Mouse (Mus musculus): Measurements from ENCODE around the gene Ermard. TPM values are rescaled to one million over a fixed set of nuclear protein-coding genes. Genes with fewer than 3 reads are reported as not detected.

Ermard gene
- polyA plus RNA-seq, 1 experiment from 2014 or later: 94.3 TPM

DNA sequence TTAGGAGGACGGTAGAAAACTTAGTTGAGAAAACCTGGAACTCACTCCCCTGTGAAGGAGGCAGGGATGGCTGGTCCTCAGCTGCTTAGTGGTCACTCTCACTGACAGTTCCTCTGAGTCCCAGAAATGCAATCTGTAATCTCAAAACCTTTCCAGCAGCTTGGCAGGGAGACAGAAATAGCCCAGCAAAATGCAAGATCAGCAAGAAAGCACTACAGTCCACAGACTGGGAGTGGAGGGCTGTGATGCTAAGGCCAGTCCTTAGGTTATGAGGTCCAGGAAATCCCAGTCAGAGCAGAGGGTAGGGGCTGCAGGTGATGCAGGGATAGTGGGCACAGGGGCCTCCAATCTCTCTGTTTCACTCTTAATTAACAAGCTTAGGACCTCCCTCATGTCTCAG is 25.9 kb downstream of the Ermard start:
- 53% methylated on average over 1 of the region's 1 CpGs for WGBS
- H3K4me3 ChIP-seq: no peak overlapping the region
- H3K4me1 ChIP-seq: peaks cover 12% of the 10 kb centered on the region
- 0 out of 2 replicates have a peak overlapping the region, but pooled peaks have one; percentile 18 for H3K9ac ChIP-seq
- no peak for ATAC-seq
- H3K4me2 ChIP-seq: no peak overlapping the region
- peaks cover 19% of the 10 kb centered on the region for H3K36me3 ChIP-seq (ENCODE audit: poor library complexity, severe bottlenecking)
- no peaks in the 10 kb centered on the region for H3K27me3 ChIP-seq
- no peaks in the 10 kb centered on the region for H3K9me3 ChIP-seq (replicated peaks)
- H3K27ac ChIP-seq: peak overlapping the region; percentile 31; the same call in 1 of the 2 replicates

DNA sequence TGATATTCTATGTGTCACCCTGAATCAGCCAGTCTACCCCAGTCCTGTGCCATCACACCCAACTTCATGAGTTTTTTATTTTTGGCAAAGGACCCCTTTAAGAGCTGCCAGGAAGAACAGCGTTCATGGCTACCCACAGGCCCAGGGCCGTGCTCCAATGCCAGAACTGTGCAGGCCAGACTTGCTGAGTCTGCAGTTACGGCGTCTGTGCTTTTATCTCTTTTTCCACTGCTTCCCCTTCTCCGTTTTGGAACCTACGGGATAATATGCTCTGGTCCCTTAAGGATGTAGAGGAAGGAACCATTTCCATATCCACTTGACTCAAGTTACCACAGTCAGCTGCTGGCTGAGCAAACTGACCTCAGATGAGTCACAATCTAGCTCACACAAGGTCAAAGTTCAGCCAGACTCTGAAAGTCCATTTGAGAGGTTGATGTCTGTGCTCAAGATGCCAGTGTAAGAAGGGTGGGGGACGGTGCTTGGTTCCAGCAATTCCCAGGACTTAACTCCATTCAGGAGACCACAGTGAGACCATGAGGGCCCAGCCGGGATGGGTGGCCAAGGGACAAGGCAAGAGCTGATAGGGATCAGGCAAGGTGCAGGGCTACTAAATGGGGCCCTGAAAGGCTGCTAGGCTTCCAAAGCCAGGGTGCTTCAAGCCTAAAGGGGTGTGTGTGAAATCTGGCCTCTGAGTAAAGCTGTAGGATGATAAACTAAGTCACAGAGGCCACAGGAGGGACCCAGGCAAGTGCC is 27.2 kb downstream of the Ermard start:
- H3K27ac ChIP-seq: no peak overlapping the region
- H3K4me1 ChIP-seq: peaks cover 12% of the 10 kb centered on the region
- no peak overlapping the region for H3K4me2 ChIP-seq
- no peak for ATAC-seq
- peaks cover 6% of the 10 kb centered on the region; the same call in 1 of the 2 replicates for H3K36me3 ChIP-seq (ENCODE audit: poor library complexity, severe bottlenecking)
- H3K27me3 ChIP-seq: no peaks in the 10 kb centered on the region
- no peak overlapping the region for H3K4me3 ChIP-seq
- no peak overlapping the region for H3K9ac ChIP-seq
- H3K9me3 ChIP-seq (replicated peaks): no peaks in the 10 kb centered on the region
- WGBS: 83% methylated on average over 8 of the region's 8 CpGs

DNA sequence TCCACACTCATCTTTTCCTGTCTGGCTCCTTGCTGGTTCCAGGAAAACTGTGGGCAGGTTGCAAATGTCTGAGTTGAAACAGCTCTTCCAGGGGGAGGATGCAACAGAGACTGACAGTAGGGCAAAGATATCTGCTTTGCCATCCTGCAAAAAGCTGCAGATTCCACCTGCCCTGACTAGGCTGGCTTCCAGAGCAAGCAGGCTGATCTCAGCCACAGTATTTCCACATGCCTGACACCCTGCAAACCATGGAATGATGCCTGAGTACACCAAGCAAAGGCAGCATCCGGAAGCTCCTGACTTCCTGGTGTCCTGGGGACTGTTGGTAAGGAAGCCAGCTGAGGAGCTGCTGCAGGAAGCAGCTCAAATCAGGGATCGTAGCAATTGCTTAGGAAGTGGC is 28.1 kb downstream of the Ermard start:
- no peak for ATAC-seq
- peaks cover 4% of the 10 kb centered on the region; the same call in 1 of the 2 replicates for H3K36me3 ChIP-seq (ENCODE audit: poor library complexity, severe bottlenecking)
- peaks cover 12% of the 10 kb centered on the region for H3K4me1 ChIP-seq
- H3K27me3 ChIP-seq: no peaks in the 10 kb centered on the region
- no peaks in the 10 kb centered on the region for H3K9me3 ChIP-seq (replicated peaks)
- no peak overlapping the region for H3K27ac ChIP-seq
- H3K4me3 ChIP-seq: no peak overlapping the region
- H3K4me2 ChIP-seq: no peak overlapping the region
- no peak overlapping the region for H3K9ac ChIP-seq
- WGBS: 83% methylated on average over 2 of the region's 2 CpGs

DNA sequence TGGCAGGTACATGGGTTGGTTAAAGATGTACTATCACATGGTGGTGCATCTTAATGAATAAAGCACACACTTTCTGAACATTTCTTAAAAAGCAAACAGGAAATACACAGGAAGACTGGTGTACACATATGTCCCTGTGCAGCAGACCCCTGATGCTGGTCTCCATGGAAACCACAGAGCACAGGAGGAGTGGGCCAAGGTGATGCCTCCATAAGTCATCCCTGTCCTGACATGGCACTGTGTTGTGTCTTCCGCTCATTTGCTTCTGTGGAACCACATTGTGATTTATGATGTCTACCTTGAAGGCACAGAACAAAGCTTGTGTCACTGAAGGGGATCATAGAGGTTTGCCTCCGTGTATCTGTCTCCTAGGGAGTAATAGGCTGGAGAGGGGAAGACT is 31.2 kb downstream of the Ermard start:
- ATAC-seq: no peak
- H3K9ac ChIP-seq: no peak overlapping the region
- H3K36me3 ChIP-seq (ENCODE audit: poor library complexity, severe bottlenecking): no peaks in the 10 kb centered on the region
- H3K27ac ChIP-seq: no peak overlapping the region
- no peaks in the 10 kb centered on the region for H3K27me3 ChIP-seq
- H3K4me1 ChIP-seq: peaks cover 5% of the 10 kb centered on the region; the same call in 1 of the 2 replicates
- no peak overlapping the region for H3K4me2 ChIP-seq
- 81% methylated on average over 2 of the region's 2 CpGs for WGBS
- H3K4me3 ChIP-seq: no peak overlapping the region
- no peaks in the 10 kb centered on the region for H3K9me3 ChIP-seq (replicated peaks)

DNA sequence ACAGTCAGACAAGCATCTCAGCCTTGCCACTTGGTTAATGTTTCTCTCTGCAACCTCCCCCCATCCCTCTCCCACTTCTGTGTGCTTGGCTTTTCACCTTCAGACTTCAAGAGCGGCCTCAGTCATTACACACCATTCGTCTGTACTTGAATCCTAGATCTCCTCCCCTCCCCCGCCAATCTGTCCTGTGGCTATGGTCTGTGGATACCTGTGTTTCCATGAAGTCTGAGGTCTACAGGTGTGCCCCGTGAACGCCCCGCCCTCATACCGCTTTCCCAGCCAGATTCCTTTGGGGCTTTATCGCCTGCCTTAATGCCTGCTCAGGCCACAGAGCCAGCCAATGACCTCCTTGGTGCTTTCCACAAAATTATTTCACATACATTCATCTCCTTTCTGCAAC is 34.0 kb downstream of the Ermard start:
- Histone ChIP-seq H3K36me3 (ENCODE audit: poor library complexity, severe bottlenecking) (no peaks in the 10 kb centered on the region), H3K4me1 (no peaks in the 10 kb centered on the region), H3K9me3 (replicated peaks) (no peaks in the 10 kb centered on the region), H3K4me3 (no peak overlapping the region), H3K9ac (no peak overlapping the region), H3K27ac (no peak overlapping the region), H3K4me2 (no peak overlapping the region), H3K27me3 (no peaks in the 10 kb centered on the region)
- 76% methylated on average over 8 of the region's 8 CpGs for WGBS
- no peak for ATAC-seq

DNA sequence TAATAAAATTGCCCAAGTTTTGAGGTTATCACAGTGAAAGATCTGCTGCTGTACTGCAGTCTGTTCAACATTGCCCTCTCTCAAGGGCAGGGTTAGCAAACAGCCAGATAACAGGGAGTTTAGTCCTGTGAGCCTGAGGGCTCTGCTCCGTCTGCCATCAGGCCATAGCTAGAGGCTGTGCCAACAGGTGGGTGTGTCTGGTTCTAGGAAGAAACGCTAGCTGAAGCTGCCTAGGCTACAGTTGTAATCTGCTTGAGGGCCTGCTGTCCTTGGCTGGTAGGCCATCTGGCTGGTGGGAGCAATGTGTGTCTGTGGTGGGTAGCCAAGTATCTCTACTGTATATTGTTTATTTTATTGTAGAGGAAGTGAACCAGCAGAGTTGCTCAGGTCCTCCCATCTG is 36.5 kb downstream of the Ermard start:
- WGBS: 58% methylated on average over 2 of the region's 2 CpGs
- Histone ChIP-seq H3K9ac (no peak overlapping the region), H3K4me2 (no peak overlapping the region), H3K27ac (no peak overlapping the region), H3K4me3 (no peak overlapping the region), H3K9me3 (replicated peaks) (no peaks in the 10 kb centered on the region), H3K36me3 (ENCODE audit: poor library complexity, severe bottlenecking) (no peaks in the 10 kb centered on the region), H3K27me3 (no peaks in the 10 kb centered on the region), H3K4me1 (no peaks in the 10 kb centered on the region)
- ATAC-seq: no peak

DNA sequence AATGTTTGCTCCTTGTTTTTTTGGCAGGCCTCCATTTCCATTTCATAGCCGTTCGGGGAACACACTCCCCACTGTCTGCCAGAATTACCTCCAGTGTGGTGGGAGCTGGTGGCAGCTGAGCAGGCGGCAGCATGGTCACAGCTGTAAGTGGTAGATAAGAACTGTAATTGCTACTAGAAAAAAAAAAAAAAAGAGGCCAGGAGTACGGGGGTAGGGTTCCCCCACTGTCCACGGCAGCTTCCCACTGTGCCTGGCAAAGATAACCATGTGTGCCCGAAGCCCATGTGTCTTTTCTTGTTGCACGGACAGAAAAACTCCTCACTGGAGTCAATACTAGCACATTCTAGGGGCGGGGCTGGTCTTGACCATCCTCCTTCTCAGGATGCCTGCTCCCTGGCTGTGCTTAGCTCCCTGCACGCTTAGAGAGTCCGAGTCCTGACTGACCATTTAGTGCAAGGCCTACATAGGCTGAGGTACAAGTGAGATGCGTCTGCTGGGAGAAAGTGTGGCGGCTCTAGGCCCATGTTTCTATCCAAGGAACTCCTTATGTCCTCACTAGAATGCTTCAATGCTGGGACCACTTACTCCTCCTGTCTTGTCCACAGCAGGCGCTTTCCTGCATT is 43.3 kb downstream of the Ermard start:
- ATAC-seq: no peak; the same call in 1 of the 2 replicates
- Histone ChIP-seq H3K9me3 (replicated peaks) (no peaks in the 10 kb centered on the region), H3K4me1 (peaks cover 35% of the 10 kb centered on the region), H3K27me3 (no peaks in the 10 kb centered on the region), H3K4me2 (no peak overlapping the region), H3K4me3 (no peak overlapping the region), H3K27ac (no peak overlapping the region), H3K9ac (no peak overlapping the region), H3K36me3 (ENCODE audit: poor library complexity, severe bottlenecking) (no peaks in the 10 kb centered on the region)
- 68% methylated on average over 13 of the region's 13 CpGs for WGBS

DNA sequence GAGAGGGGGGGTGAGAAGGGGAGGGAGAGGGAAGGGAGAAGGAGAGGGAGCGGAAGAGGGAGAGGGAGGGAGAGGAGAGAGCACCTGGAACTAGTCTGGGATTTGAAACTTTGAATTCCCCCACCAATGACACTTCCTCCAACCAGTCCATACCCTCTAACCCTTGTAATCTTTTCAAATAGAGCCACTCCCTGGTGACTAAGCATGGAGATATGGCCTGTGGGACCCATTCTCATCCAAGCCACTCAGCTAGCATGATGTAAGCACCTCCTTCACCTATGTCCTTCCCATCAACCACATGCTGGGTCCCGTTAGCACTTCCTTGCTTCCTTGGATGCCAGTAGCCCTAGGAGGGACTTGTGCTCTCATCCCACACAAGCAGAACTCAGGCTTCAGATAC is 44.0 kb downstream of the Ermard start:
- WGBS: 75% methylated on average over 2 of the region's 2 CpGs
- Histone ChIP-seq H3K9me3 (replicated peaks) (no peaks in the 10 kb centered on the region), H3K4me1 (peaks cover 39% of the 10 kb centered on the region), H3K4me3 (no peak overlapping the region), H3K36me3 (ENCODE audit: poor library complexity, severe bottlenecking) (no peaks in the 10 kb centered on the region), H3K27me3 (no peaks in the 10 kb centered on the region), H3K4me2 (no peak overlapping the region), H3K27ac (no peak overlapping the region), H3K9ac (no peak overlapping the region)
- no peak for ATAC-seq

DNA sequence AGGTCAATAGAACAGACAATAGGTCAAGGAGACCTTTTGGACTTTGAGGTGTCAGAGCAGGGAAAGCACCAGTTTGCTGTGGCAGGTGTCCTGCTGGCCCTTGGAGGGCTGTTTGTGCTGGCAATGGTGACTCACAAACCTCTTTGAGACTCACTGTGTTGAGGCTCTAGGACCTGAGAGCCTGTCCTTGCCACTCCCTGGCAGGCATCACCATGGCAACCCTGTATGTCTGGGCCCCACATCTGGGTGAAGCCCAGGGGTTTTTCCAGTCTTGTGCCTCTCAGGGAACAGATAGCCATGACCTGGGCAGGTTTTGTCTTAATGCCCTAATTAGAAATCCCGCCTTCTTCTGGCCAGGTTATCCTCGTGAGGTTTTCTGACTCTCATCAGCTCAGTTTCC is 47.2 kb downstream of the Ermard start:
- H3K4me1 ChIP-seq: peaks cover 39% of the 10 kb centered on the region
- no peak overlapping the region for H3K4me3 ChIP-seq
- H3K9ac ChIP-seq: no peak overlapping the region
- peak overlapping the region; percentile 68 for H3K27ac ChIP-seq
- no peaks in the 10 kb centered on the region for H3K9me3 ChIP-seq (replicated peaks)
- no peaks in the 10 kb centered on the region for H3K27me3 ChIP-seq
- H3K36me3 ChIP-seq (ENCODE audit: poor library complexity, severe bottlenecking): no peaks in the 10 kb centered on the region
- WGBS: 23% methylated on average over 2 of the region's 2 CpGs
- H3K4me2 ChIP-seq: peak overlapping the region; percentile 24
- peak; percentile 59 for ATAC-seq

DNA sequence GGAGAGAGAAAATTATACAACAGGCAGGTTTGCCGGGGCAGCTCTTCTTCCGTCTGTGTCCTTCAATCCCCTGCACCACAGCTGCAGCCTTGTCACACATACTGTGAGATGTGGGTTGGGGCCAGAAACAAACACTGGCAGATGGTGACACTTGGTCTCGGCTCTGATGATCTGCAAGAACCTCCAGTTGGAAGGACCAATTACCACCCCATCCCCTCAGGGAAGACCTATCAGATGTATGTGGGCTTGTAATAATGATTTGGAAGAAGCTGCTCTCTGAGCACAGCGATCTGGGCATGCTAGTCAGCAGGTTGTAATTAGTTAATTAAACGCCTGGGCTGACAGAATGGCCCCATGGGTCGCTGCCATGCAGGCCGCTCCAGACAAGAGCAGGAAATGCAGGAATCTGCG is 47.6 kb downstream of the Ermard start:
- no peaks in the 10 kb centered on the region for H3K9me3 ChIP-seq (replicated peaks)
- WGBS: 16% methylated on average over 8 of the region's 8 CpGs
- H3K4me2 ChIP-seq: peak overlapping the region; percentile 24
- H3K4me3 ChIP-seq: no peak overlapping the region
- peaks cover 40% of the 10 kb centered on the region for H3K4me1 ChIP-seq
- H3K27me3 ChIP-seq: no peaks in the 10 kb centered on the region
- H3K27ac ChIP-seq: peak overlapping the region; percentile 68
- no peaks in the 10 kb centered on the region for H3K36me3 ChIP-seq (ENCODE audit: poor library complexity, severe bottlenecking)
- peak; percentile 84 for ATAC-seq
- H3K9ac ChIP-seq: no peak overlapping the region

DNA sequence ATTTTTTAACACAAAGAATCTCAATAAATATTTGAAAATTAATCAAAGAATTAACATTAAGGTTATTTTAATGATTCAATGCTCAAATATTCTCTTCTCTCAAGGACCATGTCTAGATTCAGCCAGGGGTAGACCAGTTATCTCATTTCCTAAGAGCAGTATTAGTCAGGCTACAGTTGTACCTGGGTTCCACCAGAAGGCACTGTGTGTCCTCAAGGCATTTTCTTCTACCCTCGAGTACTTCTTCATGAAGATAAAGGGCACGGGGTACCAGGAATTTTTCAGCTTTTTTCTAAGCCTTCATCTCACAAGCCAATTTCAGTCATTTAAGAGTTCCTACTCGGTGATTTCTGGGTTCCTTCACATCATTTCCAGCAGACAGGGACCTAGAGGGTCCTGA is 50.7 kb downstream of the Ermard start:
- no peak overlapping the region for H3K27ac ChIP-seq
- no peaks in the 10 kb centered on the region for H3K27me3 ChIP-seq
- H3K9ac ChIP-seq: no peak overlapping the region
- H3K9me3 ChIP-seq (replicated peaks): no peaks in the 10 kb centered on the region
- no peak for ATAC-seq
- 86% methylated on average over 3 of the region's 3 CpGs for WGBS
- H3K36me3 ChIP-seq (ENCODE audit: poor library complexity, severe bottlenecking): no peaks in the 10 kb centered on the region
- H3K4me2 ChIP-seq: no peak overlapping the region
- H3K4me3 ChIP-seq: no peak overlapping the region
- H3K4me1 ChIP-seq: peaks cover 31% of the 10 kb centered on the region

DNA sequence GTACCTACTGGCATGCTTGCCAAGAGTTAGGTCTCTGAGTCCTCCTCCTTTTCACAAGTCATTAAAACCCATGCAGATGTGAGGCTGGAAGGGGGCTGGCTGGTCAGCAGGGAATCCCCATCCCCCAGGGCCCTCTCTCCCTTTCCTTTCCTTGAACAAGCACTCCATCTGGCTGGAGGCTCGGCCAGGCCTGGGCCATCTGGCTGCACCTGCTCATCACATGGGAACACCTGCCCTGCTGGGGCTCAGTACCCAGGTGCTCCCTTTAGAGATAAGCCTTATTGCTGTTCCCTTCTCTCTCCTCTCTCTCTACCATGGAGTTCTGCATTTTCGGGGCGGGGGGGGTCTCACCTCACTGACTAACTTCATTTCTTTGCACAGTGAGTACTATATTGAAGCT is 52.5 kb downstream of the Ermard start:
- H3K4me3 ChIP-seq: no peak overlapping the region
- no peak overlapping the region for H3K27ac ChIP-seq
- peaks cover 17% of the 10 kb centered on the region for H3K4me1 ChIP-seq
- 0 out of 2 replicates have a peak, but pooled peaks have one; percentile 33 for ATAC-seq
- H3K9me3 ChIP-seq (replicated peaks): no peaks in the 10 kb centered on the region
- H3K9ac ChIP-seq: no peak overlapping the region
- H3K27me3 ChIP-seq: no peaks in the 10 kb centered on the region
- no peaks in the 10 kb centered on the region for H3K36me3 ChIP-seq (ENCODE audit: poor library complexity, severe bottlenecking)
- no peak overlapping the region for H3K4me2 ChIP-seq
- 32% methylated on average over 3 of the region's 3 CpGs for WGBS
